14 mouse cellular contexts compared by ENCODE assay signal in the genomic region with DNA sequence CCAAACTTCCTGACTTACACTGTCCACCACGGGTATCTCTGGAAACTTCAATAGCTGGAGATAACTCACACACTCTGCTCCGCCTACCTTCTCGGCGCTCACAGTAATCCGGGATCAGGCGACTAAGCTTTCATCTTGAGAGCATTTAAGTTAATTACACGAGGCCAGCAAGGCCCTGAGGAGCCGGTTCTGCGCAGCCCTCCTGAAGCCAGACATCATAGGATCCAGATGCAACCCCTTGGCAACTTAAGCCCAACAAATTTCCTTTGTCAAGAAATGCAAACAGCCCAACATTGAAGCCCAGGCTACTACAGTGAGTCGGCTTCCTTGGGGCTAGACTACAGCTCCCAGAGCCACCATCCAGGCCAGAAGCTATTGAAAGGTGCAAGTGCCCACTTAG.
DNase-seq lines count a peak whose midpoint lies in the region; ATAC-seq and TF ChIP-seq lines count a peak whose summit lies in the region.
"Had no signal": no experiment of that assay in that cellular context is flagged by ENCODE, and none has a peak within 500 bp of the region (broad histone marks: within the 10 kb centered on the region; RNA-seq: fewer than 3 reads in every experiment).

No protein-coding gene starts in this region.

- no peak overlapping the region for H3K9ac ChIP-seq in hindbrain, embryonic 12.5 days
- no peak overlapping the region for H3K9ac ChIP-seq in limb, embryonic 14.5 days (ENCODE audit: low read depth, low read length, severe bottlenecking)
- H3K9ac ChIP-seq: forebrain, embryonic 12.5 days; hindbrain, embryonic 15.5 days; lung, embryonic 14.5 days; neural tube, embryonic 13.5 days had no signal

- WGBS in hindbrain, embryonic 10.5 days, result 18% methylated on average over 10 of the region's 10 CpGs
- WGBS in hindbrain, embryonic 12.5 days, result 20% methylated on average over 10 of the region's 10 CpGs
- WGBS in embryonic facial prominence, embryonic 10.5 days, result 3% methylated on average over 10 of the region's 10 CpGs
- WGBS in limb, embryonic 14.5 days, result 5% methylated on average over 10 of the region's 10 CpGs

- no peak for ATAC-seq in hindbrain, embryonic 12.5 days (ENCODE audit: low FRiP score)
- ATAC-seq in limb, embryonic 14.5 days (ENCODE audit: low FRiP score, low read depth), result no peak

- TF ChIP-seq POLR2A in limb, embryonic 14.5 days (IDR thresholded peaks at IDR 0.05; ENCODE audit: borderline replicate concordance, extremely low read depth, insufficient read depth, insufficient read length), result no peak

- H3K27ac ChIP-seq in hindbrain, embryonic 10.5 days, result 0 out of 2 replicates have a peak overlapping the region, but pooled peaks have one; percentile 56
- no peak overlapping the region for H3K27ac ChIP-seq in hindbrain, embryonic 12.5 days
- peak overlapping the region; percentile 81 for H3K27ac ChIP-seq in embryonic facial prominence, embryonic 10.5 days (replicated peaks)
- 0 out of 2 replicates have a peak overlapping the region, but pooled peaks have one; percentile 29 for H3K27ac ChIP-seq in limb, embryonic 14.5 days (replicated peaks; ENCODE audit: low read depth, low read length)
- H3K27ac ChIP-seq: forebrain, embryonic 12.5 days; hindbrain, embryonic 15.5 days; neural tube, embryonic 13.5 days had no signal

- H3K4me1 ChIP-seq in hindbrain, embryonic 10.5 days (replicated peaks), result peaks cover 27% of the 10 kb centered on the region
- peaks cover 8% of the 10 kb centered on the region; the same call in 1 of the 2 replicates for H3K4me1 ChIP-seq in hindbrain, embryonic 12.5 days
- H3K4me1 ChIP-seq in embryonic facial prominence, embryonic 10.5 days, result peaks cover 66% of the 10 kb centered on the region
- peaks cover 20% of the 10 kb centered on the region for H3K4me1 ChIP-seq in limb, embryonic 14.5 days (ENCODE audit: control insufficient read depth, insufficient read depth, low read length)

- no peaks in the 10 kb centered on the region for H3K36me3 ChIP-seq in hindbrain, embryonic 10.5 days
- no peaks in the 10 kb centered on the region for H3K36me3 ChIP-seq in hindbrain, embryonic 12.5 days
- no peaks in the 10 kb centered on the region for H3K36me3 ChIP-seq in embryonic facial prominence, embryonic 10.5 days (replicated peaks)
- H3K36me3 ChIP-seq in limb, embryonic 14.5 days (ENCODE audit: control insufficient read depth, insufficient read depth, low read length), result no peaks in the 10 kb centered on the region
- H3K36me3 ChIP-seq: forebrain, embryonic 12.5 days; hindbrain, embryonic 15.5 days; neural tube, embryonic 13.5 days had no signal

- H3K27me3 ChIP-seq in hindbrain, embryonic 10.5 days (ENCODE audit: insufficient read depth, poor library complexity, severe bottlenecking), result peaks cover 81% of the 10 kb centered on the region
- peaks cover 57% of the 10 kb centered on the region for H3K27me3 ChIP-seq in hindbrain, embryonic 12.5 days
- H3K27me3 ChIP-seq in embryonic facial prominence, embryonic 10.5 days (replicated peaks; ENCODE audit: low read depth, poor library complexity, severe bottlenecking), result peaks cover 96% of the 10 kb centered on the region
- H3K27me3 ChIP-seq in limb, embryonic 14.5 days (ENCODE audit: control insufficient read depth, insufficient read depth, low read length), result no peaks in the 10 kb centered on the region

- H3K4me3 ChIP-seq in hindbrain, embryonic 10.5 days, result peak overlapping the region; percentile 27; the same call in 1 of the 2 replicates
- no peak overlapping the region for H3K4me3 ChIP-seq in hindbrain, embryonic 12.5 days
- H3K4me3 ChIP-seq in embryonic facial prominence, embryonic 10.5 days, result peak overlapping the region; percentile 41; the same call in 1 of the 2 replicates
- no peak overlapping the region for H3K4me3 ChIP-seq in limb, embryonic 14.5 days (replicated peaks; ENCODE audit: low read length)
- H3K4me3 ChIP-seq: forebrain, embryonic 12.5 days; hindbrain, embryonic 15.5 days; neural tube, embryonic 13.5 days had no signal

- no peak overlapping the region for H3K4me2 ChIP-seq in hindbrain, embryonic 12.5 days (replicated peaks)
- peak overlapping the region; percentile 37; the same call in 1 of the 2 replicates for H3K4me2 ChIP-seq in limb, embryonic 14.5 days (replicated peaks; ENCODE audit: low read depth, low read length, severe bottlenecking)
- H3K4me2 ChIP-seq: hindbrain, embryonic 15.5 days; neural tube, embryonic 13.5 days had no signal

- H3K9me3 ChIP-seq in hindbrain, embryonic 10.5 days, result no peaks in the 10 kb centered on the region
- no peaks in the 10 kb centered on the region for H3K9me3 ChIP-seq in hindbrain, embryonic 12.5 days (replicated peaks)
- H3K9me3 ChIP-seq in embryonic facial prominence, embryonic 10.5 days, result no peaks in the 10 kb centered on the region
- no peaks in the 10 kb centered on the region for H3K9me3 ChIP-seq in limb, embryonic 14.5 days (ENCODE audit: control insufficient read depth, low read length)
- H3K9me3 ChIP-seq: forebrain, embryonic 12.5 days; hindbrain, embryonic 15.5 days; neural tube, embryonic 13.5 days had no signal

- DNase-seq in hindbrain, embryonic 10.5 days (ENCODE audit: low spot score), result peak; percentile 40
- DNase-seq in embryo, embryonic 10 days (ENCODE audit: low spot score), result peak; percentile 68
- peak; percentile 80 for DNase-seq in embryonic facial prominence, embryonic 10.5 days (ENCODE audit: low spot score)
- DNase-seq in limb, embryonic 14.5 days (ENCODE audit: low spot score), result no peak
- DNase-seq in layer of hippocampus, postnatal 14 days (ENCODE audit: low spot score in 2 of 2), result no peak
- no peak for DNase-seq in adrenal gland, adult 18-20 months (ENCODE audit: low spot score in 2 of 2)
- DNase-seq in kidney, postnatal 36 days, result no peak
- DNase-seq: cerebellum, postnatal 14 days; right cerebral cortex, postnatal 25 days had no signal

Comparison
In these comparisons a context has a peak if more than half of its experiments do, and no peak if none do; other contexts are left out.
1. H3K4me3 ChIP-seq: peak in hindbrain, embryonic 10.5 days (single experiment) and embryonic facial prominence, embryonic 10.5 days (single experiment); none in hindbrain, embryonic 12.5 days (single experiment) and limb, embryonic 14.5 days (single experiment).
2. DNase-seq: peak in hindbrain, embryonic 10.5 days (single experiment), embryo, embryonic 10 days (single experiment) and embryonic facial prominence, embryonic 10.5 days (single experiment); none in limb, embryonic 14.5 days (single experiment), layer of hippocampus, postnatal 14 days (0 of 2), adrenal gland, adult 18-20 months (0 of 2) and kidney, postnatal 36 days (0 of 2).